Mouse (Mus musculus) thymus, adult 2 months (tissue): ENCODE measurements at regions not wholly inside any gene's neighbourhood (a gene's known extent, or its start where the extent isn't known, plus 50 kb on each side); places are given as distances from the start of the nearest gene placed in this dataset.

Source experiments
- DNase-seq: peaks from one replicate; pipeline ENCODE4 v3.0.0; 2021
- H3K27ac ChIP-seq: fragments of 200-500 bp; 2 replicates; pipeline ENCODE4 v1.5.1; 2012; ENCODE audit warnings: low read length, control low read depth; ENCODE audit not compliant: control insufficient read depth, insufficient read depth
- H3K27me3 ChIP-seq: fragments of 200-500 bp; 2 replicates; pipeline ENCODE4 v1.6.1; 2012; ENCODE audit warnings: mild to moderate bottlenecking, low read length, moderate library complexity, mixed read lengths; ENCODE audit not compliant: control insufficient read depth, insufficient read depth
- H3K36me3 ChIP-seq: fragments of 200-500 bp; 2 replicates; pipeline ENCODE4 v1.6.1; 2012; ENCODE audit warnings: mild to moderate bottlenecking, low read length, moderate library complexity; ENCODE audit not compliant: control insufficient read depth, insufficient read depth
- H3K4me1 ChIP-seq: fragments of 200-500 bp; replicated peaks from 2 replicates; pipeline ENCODE4 v1.6.1; 2012; ENCODE audit warnings: low read length; ENCODE audit not compliant: control insufficient read depth, insufficient read depth
- H3K4me3 ChIP-seq: fragments of 200-500 bp; 2 replicates; pipeline ENCODE4 v1.5.1; 2012; ENCODE audit warnings: mild to moderate bottlenecking, low read length, control low read depth, moderate library complexity; ENCODE audit not compliant: control insufficient read depth, insufficient read depth
- CTCF ChIP-seq: fragments of 200-500 bp; IDR thresholded peaks from 2 replicates; pipeline ENCODE4 v1.5.1; 2012; ENCODE audit warnings: mild to moderate bottlenecking, control low read depth, low read length, moderate library complexity, borderline replicate concordance; ENCODE audit not compliant: control insufficient read depth, poor library complexity, insufficient read depth; ENCODE audit errors: extremely low read depth
- POLR2A ChIP-seq: fragments of 200-500 bp; IDR thresholded peaks from 2 replicates; pipeline ENCODE4 v1.6.1; 2012; ENCODE audit warnings: mild to moderate bottlenecking, low read length, control low read depth, moderate library complexity; ENCODE audit not compliant: control insufficient read depth, poor library complexity, insufficient read depth; ENCODE audit errors: extremely low read depth
- WGBS: fragments of 180-500 bp; shearing (Covaris S2); methylation state at CpG from one replicate; pipeline ENCODE4 v1.1.7; 2018; 5-methylcytosine and 5-hydroxymethylcytosine counted together

GRCm38 (mm10) chr3:8036697-8037096 lies 1416.5 kb upstream of the 1700008P02Rik start:
- 84% methylated on average over 1 of the region's 1 CpGs for WGBS
- no peak overlapping the region for H3K4me3 ChIP-seq
- H3K27ac ChIP-seq, result no peak overlapping the region
- H3K4me1 ChIP-seq, result no peaks in the 10 kb centered on the region
- no peaks in the 10 kb centered on the region for H3K36me3 ChIP-seq
- no peaks in the 10 kb centered on the region for H3K27me3 ChIP-seq
- DNase-seq, result no peak
- TF ChIP-seq CTCF, result no peak
- no peak for TF ChIP-seq POLR2A

GRCm38 (mm10) chr3:8035091-8035729 lies 1415.0 kb upstream of the 1700008P02Rik start:
- Histone ChIP-seq H3K4me3 (no peak overlapping the region), H3K36me3 (no peaks in the 10 kb centered on the region), H3K4me1 (no peaks in the 10 kb centered on the region), H3K27ac (no peak overlapping the region), H3K27me3 (no peaks in the 10 kb centered on the region)
- WGBS, result 89% methylated on average over 14 of the region's 14 CpGs
- TF ChIP-seq POLR2A (no peak), CTCF (no peak)
- no peak for DNase-seq

GRCm38 (mm10) chr3:8026325-8027017 lies 1406.2 kb upstream of the 1700008P02Rik start:
- Histone ChIP-seq H3K36me3 (no peaks in the 10 kb centered on the region), H3K27ac (no peak overlapping the region), H3K4me3 (no peak overlapping the region), H3K4me1 (no peaks in the 10 kb centered on the region), H3K27me3 (no peaks in the 10 kb centered on the region)
- no peak for TF ChIP-seq POLR2A
- no peak for TF ChIP-seq CTCF
- DNase-seq, result no peak
- WGBS, result 93% methylated on average over 4 of the region's 4 CpGs

GRCm38 (mm10) chr3:8022654-8023053 lies 1402.4 kb upstream of the 1700008P02Rik start:
- no peak for DNase-seq
- WGBS, result 93% methylated on average over 10 of the region's 10 CpGs
- TF ChIP-seq CTCF, result no peak
- no peak for TF ChIP-seq POLR2A
- Histone ChIP-seq H3K36me3 (no peaks in the 10 kb centered on the region), H3K4me1 (no peaks in the 10 kb centered on the region), H3K27me3 (no peaks in the 10 kb centered on the region), H3K4me3 (no peak overlapping the region), H3K27ac (no peak overlapping the region)

GRCm38 (mm10) chr3:8017489-8017888 lies 1397.2 kb upstream of the 1700008P02Rik start:
- H3K36me3 ChIP-seq, result no peaks in the 10 kb centered on the region
- H3K27me3 ChIP-seq, result no peaks in the 10 kb centered on the region
- no peak for DNase-seq
- no peak overlapping the region for H3K27ac ChIP-seq
- TF ChIP-seq POLR2A (no peak), CTCF (no peak)
- WGBS, result 91% methylated on average over 3 of the region's 3 CpGs
- no peaks in the 10 kb centered on the region for H3K4me1 ChIP-seq
- no peak overlapping the region for H3K4me3 ChIP-seq

GRCm38 (mm10) chr3:8016945-8017344 lies 1396.7 kb upstream of the 1700008P02Rik start:
- Histone ChIP-seq H3K36me3 (no peaks in the 10 kb centered on the region), H3K4me3 (no peak overlapping the region), H3K4me1 (no peaks in the 10 kb centered on the region), H3K27me3 (no peaks in the 10 kb centered on the region), H3K27ac (no peak overlapping the region)
- no peak for TF ChIP-seq CTCF
- no peak for TF ChIP-seq POLR2A
- no peak for DNase-seq

GRCm38 (mm10) chr3:8009966-8010365 lies 1389.7 kb upstream of the 1700008P02Rik start:
- Histone ChIP-seq H3K36me3 (no peaks in the 10 kb centered on the region), H3K27ac (no peak overlapping the region), H3K27me3 (no peaks in the 10 kb centered on the region), H3K4me3 (no peak overlapping the region), H3K4me1 (no peaks in the 10 kb centered on the region)
- 86% methylated on average over 4 of the region's 4 CpGs for WGBS
- no peak for DNase-seq
- no peak for TF ChIP-seq CTCF
- TF ChIP-seq POLR2A, result no peak
